Mouse (Mus musculus) heart, postnatal 10 days (tissue): Measurements from ENCODE around the gene Tanc1. TPM values are rescaled to one million over a fixed set of nuclear protein-coding genes. Genes with fewer than 3 reads are reported as not detected.

Experiments used
- DNase-seq, 2 experiments: peaks; one replicate each; pipeline ENCODE4 v3.0.0; 2021
- intact Hi-C: fragments of 180-260 bp; cut with DNase I; formaldehyde crosslinking; loops from one replicate; pipeline ENCODE4 v1.15.1; 2025
- total RNA-seq, 2 experiments: library from RNA; stranded (reverse); gene quantifications; 2 replicates each; pipeline ENCODE4 v1.2.3; 2021

Gene Tanc1
- total RNA-seq, 2 experiments from 2014 or later, result 37.0 to 37.6 TPM

- no peak for DNase-seq
- intact Hi-C loops, result loop anchor here (2.0 to 5.0 kb wide), 3 partner anchors 61 to 136 kb away; no protein-coding TSS in a partner anchor
These were observed 529 bp upstream of the Tanc1 start for GRCm38 (mm10) chr2:59611216-59611810.

- peak; percentile 57 to 58 for DNase-seq
- intact Hi-C loops, result loop anchor here (5.0 kb wide), 2 partner anchors 59 to 134 kb away; no protein-coding TSS in a partner anchor
These were observed 1.1 kb downstream of the Tanc1 start for GRCm38 (mm10) chr2:59612733-59613473.

DNA sequence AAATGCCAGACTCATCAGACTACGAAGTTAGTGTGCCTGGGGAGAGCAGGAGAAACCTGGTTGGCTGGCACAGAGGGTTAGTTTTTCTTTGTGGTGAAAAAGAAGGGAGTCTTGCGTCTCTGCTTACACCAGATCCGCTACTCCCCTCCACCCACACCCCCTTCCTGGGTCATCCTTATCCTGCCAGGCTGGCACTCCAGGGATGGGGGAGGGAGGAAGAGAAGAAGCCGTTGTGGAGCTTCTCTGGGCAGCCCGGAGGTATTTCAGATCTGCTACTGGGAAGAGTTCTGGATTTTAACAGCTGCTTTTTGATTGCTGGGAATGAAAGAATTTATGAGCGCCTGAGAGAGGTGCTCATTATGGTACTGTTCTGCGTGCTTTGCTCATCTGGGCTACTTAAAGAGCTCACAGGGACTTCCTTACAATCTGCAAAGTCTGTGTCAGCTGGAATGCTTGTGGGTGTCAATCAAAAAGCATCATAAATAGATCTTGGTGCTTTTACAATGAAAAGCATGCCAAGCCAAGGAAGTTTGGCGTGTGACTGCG, 1.7 kb downstream of the Tanc1 start:
- DNase-seq, result peak; percentile 43
- intact Hi-C loops, result loop anchor here (5.0 kb wide), 2 partner anchors 59 to 134 kb away; no protein-coding TSS in a partner anchor

GRCm38 (mm10) chr2:59616890-59617289, 5.0 kb downstream of the Tanc1 start:
- no peak for DNase-seq
- intact Hi-C loops, result no loop called here

DNA sequence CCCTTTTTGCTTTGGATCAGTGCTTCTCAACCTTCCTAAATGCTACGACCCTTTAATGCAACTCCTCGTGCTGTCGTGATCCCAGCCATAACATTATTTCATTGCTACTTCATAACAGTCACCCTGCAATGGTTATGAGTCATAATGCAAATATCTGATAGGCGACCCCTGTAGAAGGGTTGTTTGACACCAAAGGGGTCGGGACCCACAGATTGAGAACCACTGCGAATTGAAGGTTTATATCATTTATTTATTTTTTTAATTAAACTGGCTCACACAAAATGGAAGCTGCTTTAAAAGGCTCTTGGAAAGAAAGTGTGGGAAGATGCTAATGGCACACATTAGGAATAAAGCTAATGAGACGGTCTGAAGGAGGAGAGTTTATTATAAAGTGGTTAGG, 7.2 kb downstream of the Tanc1 start:
- intact Hi-C loops, result no loop called here

GRCm38 (mm10) chr2:59620601-59621000, 8.8 kb downstream of the Tanc1 start:
- intact Hi-C loops, result no loop called here

More for the DNA sequence above, 7.2 kb downstream of the Tanc1 start:
- no peak for DNase-seq

DNA sequence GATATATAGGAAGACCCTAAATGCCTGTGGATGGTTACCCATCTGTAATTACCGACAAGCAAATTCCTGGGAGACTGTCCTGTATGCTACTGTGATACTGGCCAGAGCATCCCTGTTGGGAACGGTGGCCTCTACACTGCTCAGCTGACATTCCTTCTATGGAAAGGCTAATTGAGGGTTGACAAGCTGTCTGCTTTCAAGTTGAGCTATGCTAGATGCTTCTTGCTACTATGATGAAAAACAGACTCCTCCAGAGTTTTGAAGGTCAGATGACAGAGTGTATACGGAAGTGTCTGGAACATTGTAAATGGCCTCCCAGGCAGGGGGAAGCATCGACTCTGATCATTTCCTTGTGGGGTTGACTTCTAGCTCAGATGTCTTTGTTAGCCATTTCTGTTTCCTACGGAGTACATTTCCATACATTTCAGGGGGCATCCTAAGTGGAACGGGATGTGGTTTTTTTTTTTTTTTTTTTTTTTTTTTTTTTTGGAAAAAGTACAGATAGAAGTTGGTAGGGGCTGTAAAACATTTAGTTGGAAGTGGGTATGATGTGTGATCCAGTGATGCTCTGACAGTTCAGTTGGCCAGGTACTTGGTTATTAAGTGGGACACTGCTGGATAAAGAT, 10.8 kb downstream of the Tanc1 start:
- DNase-seq, result peak in 1 of 2 experiments; percentile 24
- intact Hi-C loops, result no loop called here

More at GRCm38 (mm10) chr2:59620601-59621000, 8.8 kb downstream of the Tanc1 start:
- DNase-seq, result no peak

DNA sequence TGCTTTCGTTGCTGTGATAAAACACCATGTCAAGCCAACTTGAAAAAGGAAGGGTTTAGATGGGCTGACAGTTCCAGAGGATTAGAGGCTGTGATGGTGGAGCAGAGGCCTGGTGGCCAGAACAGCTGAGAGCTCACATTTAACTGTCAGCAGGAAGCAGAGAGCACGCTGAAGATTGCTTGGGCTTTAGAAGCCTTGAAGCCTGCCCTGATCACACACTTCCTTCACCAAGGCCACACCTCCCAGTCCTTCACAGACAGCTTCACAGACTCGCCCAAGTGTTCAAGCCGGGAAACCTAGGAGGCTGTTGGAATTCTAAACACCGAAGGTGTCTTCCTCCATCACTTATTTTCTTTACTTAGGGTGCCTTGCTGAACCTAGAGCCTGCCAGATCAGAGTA, 12.0 kb downstream of the Tanc1 start:
- intact Hi-C loops, result no loop called here
- DNase-seq, result no peak

- intact Hi-C loops, result no loop called here
- DNase-seq, result no peak
These were observed 13.6 kb downstream of the Tanc1 start for GRCm38 (mm10) chr2:59625416-59625815.

DNA sequence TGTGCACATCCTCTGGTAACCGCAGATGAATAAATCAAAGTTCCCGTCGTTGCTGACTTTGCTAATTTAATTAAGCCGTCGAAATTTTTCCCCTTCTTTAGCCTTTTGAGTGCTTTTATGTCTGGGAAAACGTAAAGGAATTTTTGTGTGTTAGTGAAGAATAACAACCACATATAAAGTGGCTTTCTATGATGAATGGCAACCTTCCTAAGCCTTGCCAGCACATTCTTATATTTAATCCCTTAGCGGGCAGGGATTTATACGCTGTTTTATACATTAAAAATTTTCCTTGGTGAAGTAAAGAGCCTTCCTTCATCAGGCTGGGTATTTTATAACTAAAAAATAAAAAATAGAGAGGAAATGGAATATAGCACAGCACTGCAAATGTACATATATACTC, 14.1 kb downstream of the Tanc1 start:
- no peak for DNase-seq
- intact Hi-C loops, result no loop called here

DNA sequence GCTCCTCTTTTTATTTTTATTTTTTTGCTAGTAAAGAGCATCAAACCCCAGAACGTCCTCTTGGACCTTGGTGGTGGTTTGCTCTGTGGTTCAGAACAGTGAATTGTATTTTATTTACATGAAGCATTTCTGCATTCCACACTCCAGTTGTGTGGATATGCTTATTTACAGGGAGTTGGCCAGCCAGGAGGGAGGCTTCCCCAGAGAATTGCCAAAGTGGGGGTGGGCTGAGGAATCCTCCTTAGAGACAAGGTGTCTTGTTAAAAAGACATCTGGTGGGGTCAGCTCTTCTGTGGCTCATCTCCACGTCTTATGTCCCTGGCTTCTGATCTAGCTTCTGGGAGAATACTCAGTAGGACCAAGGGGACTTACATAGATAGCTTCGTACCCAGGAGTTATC, 14.6 kb downstream of the Tanc1 start:
- intact Hi-C loops, result no loop called here
- DNase-seq, result no peak

DNA sequence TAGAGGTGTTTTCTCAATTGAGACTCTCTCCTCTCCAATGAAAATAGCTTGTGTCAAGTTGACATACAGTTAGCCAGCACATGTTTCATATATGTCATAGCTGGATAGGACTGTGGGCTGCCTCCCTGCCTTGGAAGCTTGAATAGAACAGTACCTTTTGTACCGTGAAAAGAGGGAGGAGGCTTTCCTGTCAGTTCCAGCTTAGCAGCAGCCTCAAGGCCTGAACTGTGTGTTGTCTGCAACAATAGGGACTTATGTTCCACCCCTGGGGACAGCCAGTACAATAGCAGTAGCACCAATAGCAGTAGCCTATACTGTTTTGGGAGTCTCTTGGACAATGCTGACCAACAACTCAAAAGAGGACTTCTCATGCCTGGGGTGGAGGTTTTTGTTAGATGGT, 15.7 kb downstream of the Tanc1 start:
- DNase-seq, result no peak
- intact Hi-C loops, result no loop called here

GRCm38 (mm10) chr2:59628057-59628901, 16.4 kb downstream of the Tanc1 start:
- peak; percentile 49 to 66 for DNase-seq
- intact Hi-C loops, result no loop called here

DNA sequence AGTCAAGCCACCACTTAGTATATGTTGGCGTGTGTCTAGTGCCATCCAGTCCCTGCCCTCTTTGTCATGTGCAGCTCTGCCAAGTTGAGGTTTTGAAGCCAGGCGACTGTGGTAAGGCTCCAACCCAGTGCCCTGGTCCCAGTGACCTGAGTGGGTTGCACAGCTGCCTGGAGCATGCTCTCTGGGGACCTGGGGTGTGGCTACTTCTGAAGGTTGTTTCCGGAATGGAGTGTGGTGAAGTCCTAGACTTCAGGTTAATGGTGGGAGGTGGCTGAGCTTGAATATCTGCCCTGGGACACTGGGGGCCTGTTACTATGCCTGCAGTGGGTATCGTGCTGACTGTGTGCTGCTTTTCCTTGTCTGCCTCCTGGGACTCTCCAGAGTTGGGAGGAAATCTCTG, 18.0 kb downstream of the Tanc1 start:
- DNase-seq, result peak; percentile 22 to 27
- intact Hi-C loops, result no loop called here

DNA sequence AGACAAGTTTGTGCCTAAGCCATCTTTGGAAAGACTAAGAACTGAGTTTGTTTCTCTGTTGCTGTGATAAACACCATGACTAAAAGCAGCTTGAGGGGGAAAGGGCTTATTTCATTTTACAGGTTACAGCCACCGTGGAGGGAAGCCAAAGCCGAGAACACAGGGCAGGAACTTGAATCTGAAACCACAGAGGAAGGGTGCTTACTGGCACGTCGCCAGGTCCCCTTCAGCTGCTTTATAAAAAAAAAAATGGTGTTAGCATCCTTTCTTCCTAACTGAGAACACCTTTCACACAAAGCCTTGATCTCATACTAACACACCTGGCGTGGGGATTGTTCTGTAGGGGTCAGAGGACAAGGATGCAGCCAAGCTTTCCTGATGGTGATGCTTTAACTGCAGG, 19.6 kb downstream of the Tanc1 start:
- intact Hi-C loops, result no loop called here
- DNase-seq, result no peak

DNA sequence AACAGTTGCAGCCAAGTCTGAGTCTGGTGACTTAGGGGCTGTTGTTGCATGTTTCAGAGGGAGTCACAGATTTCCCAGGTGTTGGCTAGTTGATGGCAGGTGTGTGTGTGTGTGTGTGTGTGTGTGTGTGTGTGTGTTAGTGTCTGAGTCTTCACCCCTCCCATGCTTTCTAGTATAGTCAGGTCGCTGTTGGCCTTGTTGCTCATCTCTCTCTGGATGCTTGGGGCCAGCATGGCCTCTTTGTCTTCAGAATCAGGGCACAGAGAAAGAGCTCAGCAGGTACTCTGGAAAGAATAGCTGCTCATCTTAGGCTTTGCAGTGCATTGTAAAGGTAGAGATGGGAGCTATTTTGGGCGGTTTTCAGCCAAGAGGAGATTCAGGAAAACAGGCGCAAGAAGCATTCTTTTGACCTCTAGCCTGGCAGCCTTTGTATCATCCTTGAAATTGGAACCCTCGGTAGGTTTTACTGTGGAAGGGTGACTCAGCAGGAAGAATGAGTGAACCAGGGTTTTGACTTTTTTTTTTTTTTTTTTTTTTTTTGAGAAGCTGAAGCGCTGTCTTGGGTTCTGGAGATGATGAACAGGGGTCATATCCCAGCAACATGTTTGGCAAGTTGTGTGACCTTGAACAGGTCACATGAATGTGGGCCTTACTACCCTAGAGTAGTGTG, 22.1 kb downstream of the Tanc1 start:
- intact Hi-C loops, result no loop called here
- no peak for DNase-seq

GRCm38 (mm10) chr2:59637040-59637785, 25.4 kb downstream of the Tanc1 start:
- DNase-seq, result no peak
- intact Hi-C loops, result no loop called here

GRCm38 (mm10) chr2:59642722-59643121, 30.9 kb downstream of the Tanc1 start:
- intact Hi-C loops, result no loop called here
- no peak for DNase-seq

DNA sequence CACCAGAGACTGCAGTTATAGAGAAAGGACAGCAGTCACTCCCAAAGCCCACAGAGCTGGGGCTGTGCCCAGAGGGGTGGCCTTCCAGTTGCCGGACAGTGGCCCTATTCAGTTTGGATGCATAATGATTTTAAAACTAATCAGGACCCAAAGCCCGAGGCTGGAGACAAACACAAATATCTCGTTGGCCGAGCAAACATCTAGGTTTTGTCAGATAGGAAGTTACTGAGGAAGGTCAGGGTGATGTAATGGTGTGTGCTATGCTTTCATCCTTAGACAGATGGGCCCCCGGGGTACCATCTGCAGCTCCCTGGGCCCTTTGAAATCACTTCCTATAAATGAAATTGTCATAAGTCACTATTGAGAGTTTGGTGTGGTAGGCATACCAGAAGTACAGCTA, 33.0 kb downstream of the Tanc1 start:
- DNase-seq, result peak in 1 of 2 experiments; percentile 40
- intact Hi-C loops, result no loop called here
